Mouse (Mus musculus) heart, adult 2 months (tissue): ENCODE results near the gene Dglucy. TPM values are rescaled to one million over a fixed set of nuclear protein-coding genes. Genes with fewer than 3 reads are reported as not detected.

ENCODE experiments used
- DNase-seq, 2 experiments: peaks; one replicate each; pipeline ENCODE4 v3.0.0; 2021
- H3K27ac ChIP-seq: fragments of 200-600 bp; 2 replicates; pipeline ENCODE4 v1.8.1; 2022
- H3K27me3 ChIP-seq: fragments of 200-500 bp; 2 replicates; pipeline ENCODE4 v1.6.1; 2012; ENCODE audit warnings: mild to moderate bottlenecking, low read length, inconsistent platforms, mixed read lengths; ENCODE audit not compliant: control insufficient read depth, insufficient read depth
- H3K36me3 ChIP-seq: fragments of 200-500 bp; 2 replicates; pipeline ENCODE4 v1.6.1; 2012; ENCODE audit warnings: low read length, inconsistent platforms; ENCODE audit not compliant: control insufficient read depth, insufficient read depth
- H3K4me1 ChIP-seq: fragments of 200-500 bp; 2 replicates; pipeline ENCODE4 v1.6.1; 2011; ENCODE audit warnings: low read length; ENCODE audit not compliant: control insufficient read depth, insufficient read depth
- H3K4me3 ChIP-seq: fragments of 200-600 bp; 2 replicates; pipeline ENCODE4 v1.8.1; 2022
- H3K79me2 ChIP-seq: fragments of 200-500 bp; replicated peaks from 2 replicates; pipeline ENCODE4 v1.6.1; 2012; ENCODE audit warnings: mild to moderate bottlenecking, inconsistent platforms, low read length, moderate library complexity, mixed read lengths; ENCODE audit not compliant: control insufficient read depth, insufficient read depth
- H3K9ac ChIP-seq: fragments of 200-500 bp; 2 replicates; pipeline ENCODE4 v1.6.1; 2012; ENCODE audit warnings: low read depth, mild to moderate bottlenecking, control low read depth, inconsistent platforms, low read length, mixed read lengths
- CTCF ChIP-seq: fragments of 200-600 bp; IDR thresholded peaks from 2 replicates; pipeline ENCODE4 v1.8.1; 2022; ENCODE audit warnings: antibody characterized with exemption, mild to moderate bottlenecking, moderate library complexity
- EP300 ChIP-seq: fragments of 200-500 bp; IDR thresholded peaks from 2 replicates; pipeline ENCODE4 v1.6.1; 2011; ENCODE audit warnings: low read depth, low read length, control low read depth; ENCODE audit not compliant: insufficient read depth
- POLR2A ChIP-seq: fragments of 200-500 bp; IDR thresholded peaks from 2 replicates; pipeline ENCODE4 v1.6.1; 2011; ENCODE audit warnings: mild to moderate bottlenecking, low read depth, low read length, control low read depth; ENCODE audit not compliant: insufficient read depth
- WGBS: fragments of 180-500 bp; shearing (Covaris S2); methylation state at CpG from one replicate; pipeline ENCODE4 v1.1.7; 2018; 5-methylcytosine and 5-hydroxymethylcytosine counted together
- intact Hi-C: fragments of 180-260 bp; cut with DNase I; formaldehyde crosslinking; loops from one replicate; pipeline ENCODE4 v1.15.1; 2025
- polyA plus RNA-seq: library from polyadenylated mRNA; depleted of rRNA; stranded (reverse); fragments of >200 nt; gene quantifications from 2 replicates; pipeline ENCODE4 v1.2.3, GENCODE M21; 2012
- total RNA-seq, 2 experiments: library from RNA; stranded (reverse); gene quantifications; 2 replicates each; pipeline ENCODE4 v1.2.3; 2021

The Dglucy gene
- total and polyA plus RNA-seq, 3 experiments = 36.8 to 64.0 (median 60.9) TPM

DNA sequence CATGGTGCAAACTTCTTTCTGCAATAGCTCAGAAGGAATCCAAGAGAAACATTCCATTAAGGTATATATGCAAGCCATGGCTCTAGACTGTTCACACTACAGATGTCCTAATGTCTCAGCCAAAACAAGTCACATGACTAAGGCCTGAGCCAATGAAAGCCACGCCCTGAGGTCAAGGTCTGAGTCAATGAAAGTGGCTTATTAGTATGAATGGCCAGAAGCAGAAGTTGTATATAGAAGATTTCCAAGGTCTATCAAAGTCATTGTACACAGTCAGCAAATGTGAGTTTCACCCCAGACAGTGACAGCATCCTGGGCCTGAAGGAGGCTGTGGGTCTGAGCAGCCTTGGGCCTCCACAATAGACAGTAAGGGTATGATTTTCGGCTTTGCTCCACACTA is 52.2 kb downstream of the Dglucy start:
- DNase-seq = no peak
- 89% methylated on average over 2 of the region's 2 CpGs for WGBS
- H3K27me3 ChIP-seq = no peaks in the 10 kb centered on the region
- no peaks in the 10 kb centered on the region for H3K4me1 ChIP-seq
- H3K4me3 ChIP-seq = no peak overlapping the region
- no peak overlapping the region for H3K9ac ChIP-seq
- no peak overlapping the region for H3K27ac ChIP-seq
- intact Hi-C loops = loop anchor here (10.0 kb wide), 1 partner anchor 666 kb away; no protein-coding TSS in a partner anchor
- H3K79me2 ChIP-seq = no peaks in the 10 kb centered on the region
- no peak for TF ChIP-seq EP300
- TF ChIP-seq CTCF = no peak
- no peak for TF ChIP-seq POLR2A
- H3K36me3 ChIP-seq = no peaks in the 10 kb centered on the region; the same call in 1 of the 2 replicates

DNA sequence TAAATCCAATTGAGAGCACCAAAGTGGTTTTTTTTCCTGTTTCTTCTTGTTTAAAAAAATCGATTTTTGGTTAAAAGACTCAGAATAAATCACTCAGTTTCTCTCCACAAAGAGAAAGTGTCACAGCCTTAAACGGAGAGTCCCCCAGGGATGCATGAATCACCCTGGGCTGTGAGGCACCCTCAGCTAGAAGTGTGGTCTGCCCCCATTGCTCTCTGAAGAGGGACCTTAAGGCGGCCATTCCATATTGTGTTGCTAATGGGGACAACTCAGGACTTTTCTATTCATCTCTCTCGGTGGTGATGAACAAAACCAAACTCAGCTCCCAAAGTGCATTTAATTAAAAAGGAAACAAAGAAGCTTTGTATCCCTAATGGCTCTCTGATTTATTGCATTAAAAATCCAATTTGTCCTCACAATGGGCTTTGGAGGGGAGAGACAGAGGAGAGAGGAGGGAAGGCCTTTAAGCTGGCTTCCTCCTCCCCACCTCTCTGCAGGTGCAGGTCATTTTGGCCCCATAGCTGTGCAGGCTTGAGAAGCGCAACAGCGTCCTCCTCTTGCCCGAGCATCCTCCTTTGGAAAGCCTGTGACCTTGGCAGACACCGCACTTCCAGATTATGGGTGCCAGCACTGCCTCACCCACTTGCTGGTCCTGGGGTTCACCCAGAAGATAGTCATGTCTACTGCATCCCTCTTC is 52.9 kb downstream of the Dglucy start:
- TF ChIP-seq POLR2A (no peak), CTCF (no peak), EP300 (no peak)
- Histone ChIP-seq H3K27me3 (no peaks in the 10 kb centered on the region), H3K27ac (no peak overlapping the region), H3K4me3 (no peak overlapping the region), H3K79me2 (no peaks in the 10 kb centered on the region), H3K9ac (no peak overlapping the region), H3K4me1 (no peaks in the 10 kb centered on the region), H3K36me3 (no peaks in the 10 kb centered on the region; the same call in 1 of the 2 replicates)
- 87% methylated on average over 8 of the region's 8 CpGs for WGBS
- DNase-seq = no peak
- intact Hi-C loops = loop anchor here (10.0 kb wide), 1 partner anchor 667 kb away; no protein-coding TSS in a partner anchor

DNA sequence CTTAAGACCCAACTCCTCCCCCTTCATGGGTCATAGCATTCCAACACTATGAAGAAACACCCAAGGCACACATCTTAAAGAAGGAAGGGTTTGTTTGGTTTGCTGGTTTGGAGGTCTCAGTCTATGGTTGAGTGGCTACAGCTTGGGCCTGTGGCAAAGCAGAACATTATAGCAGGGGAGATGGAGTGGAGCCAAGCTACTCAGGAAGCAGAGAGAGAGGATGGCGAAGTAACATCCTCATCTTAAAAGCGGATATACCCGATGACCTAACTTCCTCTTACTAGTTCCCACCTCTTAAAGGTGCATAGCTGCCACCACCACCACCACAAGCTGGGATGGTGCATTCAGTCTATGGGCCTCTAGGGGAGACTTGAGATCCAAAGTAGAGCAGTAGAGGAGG is 58.4 kb downstream of the Dglucy start:
- intact Hi-C loops = loop anchor here (10.0 kb wide), 1 partner anchor 672 kb away; no protein-coding TSS in a partner anchor
- TF ChIP-seq EP300 = no peak
- no peak for TF ChIP-seq CTCF
- TF ChIP-seq POLR2A = no peak
- no peak overlapping the region for H3K9ac ChIP-seq
- no peak for DNase-seq
- no peaks in the 10 kb centered on the region for H3K79me2 ChIP-seq
- no peak overlapping the region for H3K27ac ChIP-seq
- peaks cover 14% of the 10 kb centered on the region for H3K4me1 ChIP-seq
- H3K4me3 ChIP-seq = no peak overlapping the region
- 44% methylated on average over 3 of the region's 3 CpGs for WGBS
- H3K36me3 ChIP-seq = no peaks in the 10 kb centered on the region
- no peaks in the 10 kb centered on the region for H3K27me3 ChIP-seq

DNA sequence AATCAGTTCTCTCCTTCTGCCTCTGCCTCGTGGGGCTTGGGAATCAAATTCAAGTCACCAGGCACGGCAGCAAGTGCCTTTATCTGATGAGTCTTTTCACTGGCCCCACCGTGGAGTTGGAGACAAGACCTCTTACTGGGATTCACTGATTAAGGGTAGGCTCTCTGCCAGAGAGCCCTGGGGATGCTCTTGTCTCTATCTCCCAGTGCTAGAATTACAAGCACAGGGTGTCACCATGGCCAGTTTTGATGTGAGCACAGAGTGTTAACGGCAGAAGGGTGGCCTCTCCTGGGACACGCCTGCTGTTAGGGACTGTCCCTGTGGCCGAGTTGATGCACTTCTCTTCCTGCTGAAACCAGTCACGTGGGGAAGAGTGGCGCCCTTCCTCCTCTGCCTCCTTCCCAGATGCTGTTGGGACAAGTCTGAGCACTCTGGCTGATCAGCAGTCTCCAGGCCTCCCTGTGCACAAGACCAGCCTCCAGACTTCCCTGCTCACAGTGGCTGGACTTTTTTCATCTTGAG is 60.3 kb downstream of the Dglucy start:
- Histone ChIP-seq H3K9ac (no peak overlapping the region), H3K27me3 (no peaks in the 10 kb centered on the region), H3K4me1 (peaks cover 14% of the 10 kb centered on the region), H3K4me3 (no peak overlapping the region), H3K36me3 (no peaks in the 10 kb centered on the region), H3K27ac (peak overlapping the region; percentile 23; the same call in 1 of the 2 replicates), H3K79me2 (no peaks in the 10 kb centered on the region)
- TF ChIP-seq POLR2A (peak; percentile 28; the same call in 1 of the 2 replicates), EP300 (no peak)
- intact Hi-C loops = loop anchor here (2.0 to 10.0 kb wide), 2 partner anchors 60 to 674 kb away; partner anchors contain the start of gene Dglucy
- peak in 1 of 2 experiments; percentile 47 for DNase-seq
- 14% methylated on average over 8 of the region's 8 CpGs for WGBS

DNA sequence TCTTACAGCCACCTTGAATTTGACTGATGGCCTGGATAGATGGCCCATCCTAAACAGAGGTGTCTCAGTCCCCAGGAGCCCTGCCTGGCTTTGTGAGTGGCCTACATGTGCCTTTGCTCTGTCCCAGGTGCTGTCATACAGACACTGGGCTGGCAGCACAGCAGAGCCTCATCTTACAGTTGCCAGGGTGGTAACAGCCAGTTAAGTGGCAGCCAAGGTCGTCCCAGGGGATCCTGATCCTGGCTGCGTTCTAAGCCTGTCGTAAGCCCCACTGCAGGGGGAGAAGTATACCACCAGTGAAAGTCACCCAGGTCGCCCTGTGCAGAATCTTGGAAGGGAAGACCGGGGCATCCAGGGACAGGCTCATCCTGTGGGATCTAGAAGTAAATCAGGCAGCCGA is 61.1 kb downstream of the Dglucy start:
- Histone ChIP-seq H3K4me3 (no peak overlapping the region), H3K27me3 (no peaks in the 10 kb centered on the region), H3K4me1 (peaks cover 14% of the 10 kb centered on the region), H3K27ac (peak overlapping the region; percentile 43), H3K9ac (no peak overlapping the region), H3K79me2 (no peaks in the 10 kb centered on the region), H3K36me3 (no peaks in the 10 kb centered on the region)
- peak; percentile 33 to 53 for DNase-seq
- intact Hi-C loops = loop anchor here (2.0 to 10.0 kb wide), 5 partner anchors 61 to 675 kb away; partner anchors contain the start of gene Dglucy
- TF ChIP-seq CTCF (no peak), EP300 (0 out of 2 replicates have a peak, but pooled peaks have one; percentile 46), POLR2A (no peak)
- 59% methylated on average over 6 of the region's 6 CpGs for WGBS
